Mouse (Mus musculus): ENCODE data around the gene Iqcn. TPM values are rescaled to one million over a fixed set of nuclear protein-coding genes. Genes with fewer than 3 reads are reported as not detected.

Gene Iqcn
- total and polyA plus RNA-seq, 2 experiments from 2014 or later, result 0.05 TPM

DNA sequence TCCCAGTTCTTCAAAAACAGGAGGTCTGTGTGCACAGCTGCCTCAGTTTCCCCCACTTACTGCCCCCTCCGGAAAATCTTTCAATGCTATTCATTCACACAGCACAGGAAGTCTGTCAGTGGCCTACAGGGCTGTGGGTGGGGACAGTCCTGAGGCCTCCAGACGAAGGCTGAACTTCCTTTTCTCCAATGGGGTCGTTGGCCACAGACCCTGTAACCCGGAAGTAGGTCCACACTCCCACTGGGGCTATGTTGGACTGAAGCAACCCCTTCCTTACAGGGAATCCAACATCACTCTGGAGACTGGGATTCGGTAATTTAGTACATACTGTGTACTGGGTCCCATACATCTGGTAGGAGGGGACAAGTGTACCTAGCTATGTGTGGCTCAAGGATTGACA lies 9.6 kb upstream of the Iqcn start:
- TF ChIP-seq CTCF (IDR thresholded peaks at IDR 0.05; ENCODE audit: low read depth), result no peak
- no peak overlapping the region for H3K9ac ChIP-seq (replicated peaks; ENCODE audit: low read length)
- H3K27ac ChIP-seq, result no peak overlapping the region
- ATAC-seq (no peak), DNase-seq (ENCODE audit: low spot score) (no peak)
- peaks cover 15% of the 10 kb centered on the region for H3K4me1 ChIP-seq (ENCODE audit: insufficient read depth, low read length)
- H3K4me3 ChIP-seq (ENCODE audit: low read length), result no peak overlapping the region
- H3K36me3 ChIP-seq (ENCODE audit: insufficient read depth, low read length), result no peaks in the 10 kb centered on the region
- H3K9me3 ChIP-seq (ENCODE audit: low read length), result no peaks in the 10 kb centered on the region
- H3K4me2 ChIP-seq (ENCODE audit: low read depth, low read length), result no peak overlapping the region
- WGBS, result 75% methylated on average over 5 of the region's 5 CpGs
- H3K27me3 ChIP-seq (ENCODE audit: insufficient read depth, low read length), result no peaks in the 10 kb centered on the region

DNA sequence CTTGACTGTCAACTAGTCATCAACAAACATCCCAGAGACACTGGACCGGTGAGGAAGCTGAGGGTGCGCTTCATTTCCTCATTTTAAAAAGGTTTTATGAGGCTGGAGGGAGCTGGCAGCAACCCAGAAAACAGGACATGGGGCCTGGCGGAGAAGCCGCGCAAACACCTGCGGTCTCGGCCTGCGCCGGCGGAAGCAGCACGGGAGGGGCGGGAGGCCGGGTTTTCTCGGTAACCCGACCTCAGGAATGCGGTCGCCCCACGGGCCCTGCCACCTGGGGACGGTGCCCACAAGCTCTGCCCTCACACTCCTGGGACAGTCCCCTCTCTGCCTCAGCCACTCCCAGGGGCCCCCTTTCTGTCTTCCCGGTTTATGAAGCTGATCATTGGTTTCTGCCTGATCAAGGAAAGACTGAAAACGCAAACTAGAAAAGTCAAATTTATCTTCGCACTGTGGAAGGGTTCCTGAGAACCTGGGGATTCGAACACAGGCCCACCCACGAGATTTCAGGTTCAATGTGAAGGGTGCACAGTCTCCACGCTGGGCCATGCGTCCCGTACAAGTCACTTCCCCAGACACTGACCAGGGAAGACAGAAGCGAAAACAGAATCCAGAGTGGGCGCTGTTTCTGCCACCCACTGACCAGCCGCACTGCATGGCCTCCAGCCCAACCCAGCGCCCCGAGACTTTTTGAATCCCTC lies 7.8 kb upstream of the Iqcn start:
- no peak for TF ChIP-seq CTCF (IDR thresholded peaks at IDR 0.05; ENCODE audit: low read depth)
- Histone ChIP-seq H3K4me1 (ENCODE audit: insufficient read depth, low read length) (peaks cover 15% of the 10 kb centered on the region), H3K4me3 (ENCODE audit: low read length) (no peak overlapping the region), H3K9ac (replicated peaks; ENCODE audit: low read length) (no peak overlapping the region), H3K36me3 (ENCODE audit: insufficient read depth, low read length) (no peaks in the 10 kb centered on the region), H3K4me2 (ENCODE audit: low read depth, low read length) (no peak overlapping the region), H3K27me3 (ENCODE audit: insufficient read depth, low read length) (no peaks in the 10 kb centered on the region), H3K27ac (0 out of 2 replicates have a peak overlapping the region, but pooled peaks have one; percentile 99), H3K9me3 (ENCODE audit: low read length) (no peaks in the 10 kb centered on the region)
- ATAC-seq (no peak), DNase-seq (ENCODE audit: low spot score) (no peak)
- WGBS, result 31% methylated on average over 32 of the region's 32 CpGs

DNA sequence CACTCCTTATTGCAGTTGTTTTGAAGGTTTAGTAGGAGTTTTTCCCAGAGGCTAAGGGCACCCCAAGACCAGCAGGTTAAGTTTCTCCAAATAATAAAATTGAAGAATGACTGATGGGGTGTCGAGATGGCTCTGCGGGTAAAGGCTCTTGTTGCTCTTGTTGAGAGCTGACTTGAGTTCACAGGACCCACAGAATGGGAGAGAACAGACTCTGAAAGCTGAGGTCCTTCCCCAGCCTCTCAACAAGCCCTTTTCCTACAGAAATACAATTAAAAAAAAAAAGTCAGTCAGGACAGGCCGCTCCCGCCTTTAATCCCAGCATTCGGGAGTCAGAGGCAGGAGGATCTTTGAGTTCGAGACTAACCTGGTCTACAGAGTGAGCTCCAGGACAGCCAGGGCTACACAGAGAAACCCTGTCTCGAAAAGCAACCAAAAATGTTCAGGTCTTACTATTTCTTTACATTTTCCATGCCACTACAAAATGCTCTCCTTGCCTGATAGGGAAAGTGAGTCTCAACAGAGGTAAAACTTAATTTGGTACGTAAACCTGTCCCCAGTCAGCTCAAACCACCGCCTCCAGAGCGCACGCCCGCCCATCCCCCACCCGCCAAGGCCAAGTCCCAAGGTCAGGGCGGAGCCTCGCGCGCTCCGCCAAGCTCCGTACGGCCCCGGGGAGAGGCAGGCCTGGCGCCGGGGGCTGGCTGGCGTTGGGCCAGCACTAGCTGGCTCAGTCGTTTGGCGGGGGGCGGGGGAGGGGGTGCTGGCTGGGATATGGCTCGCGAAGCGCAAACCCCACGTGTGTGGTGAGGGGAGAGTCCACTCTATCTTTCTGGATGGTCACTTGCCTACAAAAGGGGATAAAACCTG lies 7.0 kb upstream of the Iqcn start:
- TF ChIP-seq CTCF (IDR thresholded peaks at IDR 0.05; ENCODE audit: low read depth), result no peak
- Histone ChIP-seq H3K36me3 (ENCODE audit: insufficient read depth, low read length) (no peaks in the 10 kb centered on the region), H3K4me3 (ENCODE audit: low read length) (peak overlapping the region; percentile 20; the same call in 1 of the 2 replicates), H3K27ac (peak overlapping the region; percentile 99), H3K4me1 (ENCODE audit: insufficient read depth, low read length) (peaks cover 15% of the 10 kb centered on the region), H3K4me2 (ENCODE audit: low read depth, low read length) (peak overlapping the region; percentile 56), H3K9me3 (ENCODE audit: low read length) (no peaks in the 10 kb centered on the region), H3K9ac (replicated peaks; ENCODE audit: low read length) (peak overlapping the region; percentile 43; the same call in 1 of the 2 replicates), H3K27me3 (ENCODE audit: insufficient read depth, low read length) (no peaks in the 10 kb centered on the region)
- 7% methylated on average over 31 of the region's 31 CpGs for WGBS
- ATAC-seq (no peak), DNase-seq (ENCODE audit: low spot score) (peak; percentile 84)

DNA sequence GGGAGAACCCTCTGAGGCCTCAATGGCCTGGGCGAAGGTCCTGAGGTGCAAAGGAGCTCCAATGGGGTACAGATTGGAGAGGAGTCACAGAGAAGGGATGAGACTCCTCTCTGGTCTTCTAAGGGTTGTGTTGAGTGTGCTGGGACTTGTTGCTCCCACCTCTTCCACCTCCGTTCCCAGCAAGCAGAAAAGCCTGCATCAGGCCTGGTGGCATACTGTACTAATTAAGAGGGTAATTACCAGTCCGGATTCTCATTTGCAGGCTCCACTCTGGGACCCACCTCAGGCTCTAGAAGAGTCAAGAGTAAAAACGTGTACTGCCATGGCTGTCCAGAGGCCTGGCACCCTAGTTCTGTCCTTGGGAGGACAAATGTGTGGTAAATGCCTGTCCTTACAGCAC lies 6.3 kb upstream of the Iqcn start:
- peaks cover 15% of the 10 kb centered on the region for H3K4me1 ChIP-seq (ENCODE audit: insufficient read depth, low read length)
- H3K9ac ChIP-seq (replicated peaks; ENCODE audit: low read length), result peak overlapping the region; percentile 43; the same call in 1 of the 2 replicates
- DNase-seq (ENCODE audit: low spot score), result no peak
- H3K4me2 ChIP-seq (ENCODE audit: low read depth, low read length), result peak overlapping the region; percentile 56
- ATAC-seq, result no peak
- no peaks in the 10 kb centered on the region for H3K36me3 ChIP-seq (ENCODE audit: insufficient read depth, low read length)
- no peaks in the 10 kb centered on the region for H3K9me3 ChIP-seq (ENCODE audit: low read length)
- no peak for TF ChIP-seq CTCF (IDR thresholded peaks at IDR 0.05; ENCODE audit: low read depth)
- H3K27ac ChIP-seq, result peak overlapping the region; percentile 99; the same call in 1 of the 2 replicates
- no peak overlapping the region for H3K4me3 ChIP-seq (ENCODE audit: low read length)
- H3K27me3 ChIP-seq (ENCODE audit: insufficient read depth, low read length), result no peaks in the 10 kb centered on the region
- 38% methylated on average over 4 of the region's 4 CpGs for WGBS

DNA sequence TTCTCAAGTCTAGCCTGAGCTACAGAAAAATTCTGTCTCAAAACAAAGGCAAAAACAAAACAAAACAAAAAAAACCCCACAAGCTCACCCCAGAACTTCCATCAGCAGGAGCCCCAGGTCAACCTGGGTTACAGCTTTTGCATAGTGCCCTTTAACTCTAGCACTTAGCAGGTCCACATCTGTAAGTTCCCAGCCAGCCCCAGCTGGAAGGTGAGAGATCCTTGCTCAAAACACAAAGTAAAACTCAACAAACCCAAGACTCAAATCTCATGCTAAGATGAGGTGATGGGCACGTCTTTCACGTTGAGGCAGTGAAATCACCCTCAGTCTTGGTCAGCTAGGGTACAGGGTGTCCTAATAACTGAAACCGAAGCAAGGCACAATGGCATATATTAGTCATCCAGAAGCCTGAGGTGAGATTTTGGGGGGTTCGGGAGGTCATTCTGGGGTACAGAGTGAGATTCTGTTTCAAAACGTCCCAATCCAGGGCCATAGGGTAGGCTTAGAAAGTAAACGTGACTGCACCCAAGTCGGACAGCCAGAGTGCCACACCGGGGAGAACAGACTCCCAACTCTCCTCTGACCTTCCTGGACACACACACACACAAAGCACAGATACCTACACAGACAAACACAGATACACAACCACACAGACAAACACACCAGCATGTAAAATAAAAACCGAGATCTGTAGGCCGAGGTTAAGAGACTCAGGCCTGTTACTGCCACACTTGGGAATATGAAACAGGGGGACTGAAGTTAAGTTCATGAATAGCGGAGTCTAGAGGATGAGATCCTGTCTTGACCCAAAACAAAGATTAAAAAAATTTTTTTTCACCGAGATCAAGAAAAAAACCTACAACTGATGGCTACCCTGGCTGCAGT lies 5.6 kb upstream of the Iqcn start:
- Histone ChIP-seq H3K27me3 (ENCODE audit: insufficient read depth, low read length) (no peaks in the 10 kb centered on the region), H3K4me3 (ENCODE audit: low read length) (peak overlapping the region; percentile 90), H3K4me1 (ENCODE audit: insufficient read depth, low read length) (peaks cover 18% of the 10 kb centered on the region), H3K27ac (peak overlapping the region; percentile 99), H3K4me2 (ENCODE audit: low read depth, low read length) (peak overlapping the region; percentile 61), H3K9me3 (ENCODE audit: low read length) (no peaks in the 10 kb centered on the region), H3K9ac (replicated peaks; ENCODE audit: low read length) (peak overlapping the region; percentile 98), H3K36me3 (ENCODE audit: insufficient read depth, low read length) (0 out of 2 replicates have a peak, but pooled peaks cover under 1% of the 10 kb centered on the region)
- DNase-seq (ENCODE audit: low spot score), result no peak
- TF ChIP-seq CTCF (IDR thresholded peaks at IDR 0.05; ENCODE audit: low read depth), result no peak
- WGBS, result 73% methylated on average over 12 of the region's 12 CpGs
- ATAC-seq, result no peak
